In genomic region chr11:23131122-23131521, GRCm38 (mm10) we compare ENCODE assay signal across 21 mouse cellular contexts.
DNase-seq lines count a peak whose midpoint lies in the region; ATAC-seq and TF ChIP-seq lines count a peak whose summit lies in the region.
"Had no signal": no experiment of that assay in that cellular context is flagged by ENCODE, and none has a peak within 500 bp of the region (broad histone marks: within the 10 kb centered on the region; RNA-seq: fewer than 3 reads in every experiment).

No protein-coding gene starts in this region.

- TF ChIP-seq CTCF in kidney, postnatal 0 days (IDR thresholded peaks at IDR 0.05; ENCODE audit: low read depth) = no peak

- H3K27me3 ChIP-seq in kidney, postnatal 0 days (ENCODE audit: insufficient read depth, low read length) = no peaks in the 10 kb centered on the region
- H3K27me3 ChIP-seq: hindbrain, embryonic 12.5 days; hindbrain, embryonic 15.5 days had no signal

- H3K4me1 ChIP-seq in kidney, postnatal 0 days (replicated peaks; ENCODE audit: insufficient read depth, low read length) = no peaks in the 10 kb centered on the region
- H3K4me1 ChIP-seq: hindbrain, embryonic 12.5 days; hindbrain, embryonic 15.5 days had no signal

- 13% methylated on average over 1 of the region's 1 CpGs for WGBS in kidney, postnatal 0 days

- no peak overlapping the region for H3K4me3 ChIP-seq in kidney, postnatal 0 days (replicated peaks; ENCODE audit: low read depth, low read length)
- H3K4me3 ChIP-seq: gastrocnemius, adult 2 months; hindbrain, embryonic 12.5 days; hindbrain, embryonic 15.5 days had no signal

- no peak overlapping the region for H3K9ac ChIP-seq in kidney, postnatal 0 days (ENCODE audit: low read depth, low read length)
- H3K9ac ChIP-seq: forebrain, postnatal 0 days; hindbrain, embryonic 12.5 days; hindbrain, embryonic 15.5 days had no signal

- ATAC-seq in kidney, postnatal 0 days (replicated peaks; ENCODE audit: low FRiP score, low read depth) = no peak
- 0 out of 2 replicates have a peak, but pooled peaks have one; percentile 34 for ATAC-seq in megakaryocyte progenitor cell, adult 5-6 weeks (replicated peaks; ENCODE audit: poor library complexity)
- ATAC-seq in CD4-positive, CD25-positive, alpha-beta regulatory T cell, adult 4 months = no peak
- ATAC-seq: forebrain, embryonic 14.5 days; forebrain, postnatal 0 days; Patski had no signal

- H3K36me3 ChIP-seq in kidney, postnatal 0 days (ENCODE audit: insufficient read depth, low read length) = no peaks in the 10 kb centered on the region
- H3K36me3 ChIP-seq: hindbrain, embryonic 12.5 days; hindbrain, embryonic 15.5 days had no signal

- H3K27ac ChIP-seq in kidney, postnatal 0 days = no peak overlapping the region
- H3K27ac ChIP-seq: gastrocnemius, adult 2 months; hindbrain, embryonic 12.5 days; hindbrain, embryonic 15.5 days had no signal

- peak; percentile 33 for DNase-seq in kidney, postnatal 0 days (ENCODE audit: low spot score)
- no peak for DNase-seq in kidney, postnatal 10 days
- peak; percentile 35 for DNase-seq in 416B (ENCODE audit: low read depth)
- no peak for DNase-seq in layer of hippocampus, postnatal 25 days (ENCODE audit: extremely low spot score in 1 of 2, low spot score in 1 of 2)
- DNase-seq: adrenal gland, postnatal 10 days; adrenal gland, postnatal 36 days; B cell, adult 2 months; cerebellum, adult 18-20 months; cerebellum, adult 9-10 months; cerebellum, postnatal 14 days; forebrain, postnatal 0 days; gastrocnemius, adult 2 months; gastrocnemius, postnatal 14 days; heart, adult 11 months had no signal

- no peak overlapping the region for H3K4me2 ChIP-seq in kidney, postnatal 0 days (ENCODE audit: low read length)
- H3K4me2 ChIP-seq: heart, embryonic 11.5 days; hindbrain, embryonic 12.5 days; hindbrain, embryonic 15.5 days had no signal

- H3K9me3 ChIP-seq in kidney, postnatal 0 days (replicated peaks; ENCODE audit: low read length) = no peaks in the 10 kb centered on the region
- H3K9me3 ChIP-seq: hindbrain, embryonic 12.5 days; hindbrain, embryonic 15.5 days had no signal

Comparison
In these comparisons a context has a peak if more than half of its experiments do, and no peak if none do; other contexts are left out.
1. DNase-seq: peak in kidney, postnatal 0 days (single experiment) and 416B (single experiment); none in kidney, postnatal 10 days (single experiment) and layer of hippocampus, postnatal 25 days (0 of 2).